Mouse (Mus musculus): ENCODE measurements around the gene Cpsf6. TPM values are rescaled to one million over a fixed set of nuclear protein-coding genes. Genes with fewer than 3 reads are reported as not detected.

Gene Cpsf6
- polyA plus RNA-seq, 1 experiment, result 12.6 TPM

GRCm38 (mm10) chr10:117320571-117320981 is 59.2 kb downstream of the Cpsf6 start:
- peaks cover 5% of the 10 kb centered on the region for H3K4me1 ChIP-seq (ENCODE audit: control insufficient read depth, insufficient read depth, insufficient read length, low read length)
- H3K4me3 ChIP-seq (ENCODE audit: insufficient read depth, low read depth, low read length), result no peak overlapping the region
- H3K27ac ChIP-seq (replicated peaks; ENCODE audit: low read depth, low read length), result 0 out of 2 replicates have a peak overlapping the region, but pooled peaks have one; percentile 32

GRCm38 (mm10) chr10:117316391-117316790 is 63.4 kb downstream of the Cpsf6 start:
- no peak overlapping the region for H3K4me3 ChIP-seq (ENCODE audit: insufficient read depth, low read depth, low read length)
- no peak overlapping the region for H3K27ac ChIP-seq (replicated peaks; ENCODE audit: low read depth, low read length)
- no peaks in the 10 kb centered on the region; the same call in 1 of the 2 replicates for H3K4me1 ChIP-seq (ENCODE audit: control insufficient read depth, insufficient read depth, insufficient read length, low read length)

- no peak overlapping the region for H3K4me3 ChIP-seq (ENCODE audit: insufficient read depth, low read depth, low read length)
- H3K27ac ChIP-seq (replicated peaks; ENCODE audit: low read depth, low read length), result no peak overlapping the region
- H3K4me1 ChIP-seq (ENCODE audit: control insufficient read depth, insufficient read depth, insufficient read length, low read length), result no peaks in the 10 kb centered on the region
These were observed 66.7 kb downstream of the Cpsf6 start for GRCm38 (mm10) chr10:117313133-117313532.

- no peak overlapping the region for H3K27ac ChIP-seq (replicated peaks; ENCODE audit: low read depth, low read length)
- H3K4me3 ChIP-seq (ENCODE audit: insufficient read depth, low read depth, low read length), result no peak overlapping the region
- H3K4me1 ChIP-seq (ENCODE audit: control insufficient read depth, insufficient read depth, insufficient read length, low read length), result no peaks in the 10 kb centered on the region
These were observed 67.6 kb downstream of the Cpsf6 start for GRCm38 (mm10) chr10:117312168-117312567.

- Histone ChIP-seq H3K4me1 (ENCODE audit: control insufficient read depth, insufficient read depth, insufficient read length, low read length) (peaks cover 13% of the 10 kb centered on the region), H3K4me3 (ENCODE audit: insufficient read depth, low read depth, low read length) (no peak overlapping the region), H3K27ac (replicated peaks; ENCODE audit: low read depth, low read length) (no peak overlapping the region)
These were observed 75.4 kb downstream of the Cpsf6 start for GRCm38 (mm10) chr10:117304371-117304770.

GRCm38 (mm10) chr10:117301688-117302087 is 78.1 kb downstream of the Cpsf6 start:
- Histone ChIP-seq H3K27ac (replicated peaks; ENCODE audit: low read depth, low read length) (no peak overlapping the region), H3K4me3 (ENCODE audit: insufficient read depth, low read depth, low read length) (no peak overlapping the region), H3K4me1 (ENCODE audit: control insufficient read depth, insufficient read depth, insufficient read length, low read length) (peaks cover 15% of the 10 kb centered on the region)

GRCm38 (mm10) chr10:117299901-117300520 is 79.8 kb downstream of the Cpsf6 start:
- no peak overlapping the region for H3K4me3 ChIP-seq (ENCODE audit: insufficient read depth, low read depth, low read length)
- peaks cover 15% of the 10 kb centered on the region for H3K4me1 ChIP-seq (ENCODE audit: control insufficient read depth, insufficient read depth, insufficient read length, low read length)
- no peak overlapping the region; the same call in 1 of the 2 replicates for H3K27ac ChIP-seq (replicated peaks; ENCODE audit: low read depth, low read length)

GRCm38 (mm10) chr10:117299106-117299505 is 80.7 kb downstream of the Cpsf6 start:
- Histone ChIP-seq H3K4me1 (ENCODE audit: control insufficient read depth, insufficient read depth, insufficient read length, low read length) (peaks cover 15% of the 10 kb centered on the region), H3K4me3 (ENCODE audit: insufficient read depth, low read depth, low read length) (no peak overlapping the region)

GRCm38 (mm10) chr10:117298336-117298735 is 81.5 kb downstream of the Cpsf6 start:
- no peak overlapping the region for H3K4me3 ChIP-seq (ENCODE audit: insufficient read depth, low read depth, low read length)
- H3K27ac ChIP-seq (replicated peaks; ENCODE audit: low read depth, low read length), result no peak overlapping the region

More at GRCm38 (mm10) chr10:117299106-117299505, 80.7 kb downstream of the Cpsf6 start:
- no peak overlapping the region for H3K27ac ChIP-seq (replicated peaks; ENCODE audit: low read depth, low read length)

More at GRCm38 (mm10) chr10:117298336-117298735, 81.5 kb downstream of the Cpsf6 start:
- peaks cover 15% of the 10 kb centered on the region for H3K4me1 ChIP-seq (ENCODE audit: control insufficient read depth, insufficient read depth, insufficient read length, low read length)

Other genes with a start within 250 kb of the Cpsf6 start
- 9.1 and 10.5 TPM in 2 replicates for gene Frs2, start 231.5 kb downstream of the Cpsf6 start, polyA plus RNA-seq (2012; ENCODE audit: insufficient read depth, insufficient read length, missing spikeins)
- gene Yeats4, start 155.5 kb downstream of the Cpsf6 start, polyA plus RNA-seq (2012; ENCODE audit: insufficient read depth, insufficient read length, missing spikeins), result 18.2 and 24.4 TPM in 2 replicates
- gene 9530003J23Rik, start 141.3 kb downstream of the Cpsf6 start, polyA plus RNA-seq (2012; ENCODE audit: insufficient read depth, insufficient read length, missing spikeins), result not detected in 2 replicates
- gene Lyz2, start 97.7 kb downstream of the Cpsf6 start, polyA plus RNA-seq (2012; ENCODE audit: insufficient read depth, insufficient read length, missing spikeins), result 168 and 210 TPM in 2 replicates
- 6.1 and 6.7 TPM in 2 replicates for gene Lyz1, start 87.1 kb downstream of the Cpsf6 start, polyA plus RNA-seq (2012; ENCODE audit: insufficient read depth, insufficient read length, missing spikeins)
- gene Cpm, start 249.5 kb upstream of the Cpsf6 start, polyA plus RNA-seq (2012; ENCODE audit: insufficient read depth, insufficient read length, missing spikeins), result 0.63 and 1.1 TPM in 2 replicates

Data from brown adipose tissue, adult 24 weeks (tissue).